Mouse (Mus musculus): ENCODE measurements at regions not wholly inside any gene's neighbourhood (a gene's known extent, or its start where the extent isn't known, plus 50 kb on each side); places are given as distances from the start of the nearest gene placed in this dataset.

DNA sequence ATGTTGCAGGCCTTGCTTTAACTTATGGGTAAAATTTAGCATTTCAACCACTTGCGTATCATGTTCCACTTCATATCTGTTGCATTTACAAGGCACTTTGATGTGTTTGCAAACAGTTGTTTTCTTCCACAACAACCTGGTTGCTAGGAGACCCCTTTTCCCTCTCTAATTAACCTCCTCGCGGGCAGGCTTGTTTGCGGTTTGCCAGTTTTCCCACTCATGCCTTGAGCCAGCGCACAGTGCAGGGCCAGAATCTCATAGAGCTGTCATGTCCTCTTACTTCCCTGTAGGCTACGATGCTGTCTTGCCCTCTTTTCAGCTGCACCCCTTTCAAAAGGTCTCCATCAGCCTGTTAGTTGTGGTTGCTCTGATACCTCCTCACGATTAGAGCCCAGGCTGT, 199.3 kb downstream of the Tgfb2 start:
- intact Hi-C loops (cut with DNase I) = no loop called here
- no peak for DNase-seq (ENCODE audit: low spot score in 2 of 2)

DNA sequence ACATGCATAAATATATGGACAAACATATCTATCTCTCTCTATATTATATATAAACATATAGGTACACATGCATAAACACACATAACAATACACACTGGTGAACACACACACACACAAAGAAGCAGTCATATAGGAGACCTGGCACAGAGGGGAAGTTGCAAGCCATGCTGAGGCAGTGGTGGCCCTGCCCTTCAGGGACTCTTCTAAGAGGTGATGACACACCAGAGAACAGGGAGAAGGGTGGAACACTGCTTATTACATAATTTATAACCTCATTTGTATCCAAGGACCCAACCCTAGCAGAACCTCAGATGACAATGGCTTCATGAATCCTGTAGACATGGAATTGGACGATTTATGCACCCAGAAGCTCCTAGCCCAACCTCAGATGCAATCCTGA, 199.9 kb downstream of the Tgfb2 start:
- no peak for DNase-seq (ENCODE audit: low spot score in 2 of 2)
- intact Hi-C loops (cut with DNase I) = no loop called here

DNA sequence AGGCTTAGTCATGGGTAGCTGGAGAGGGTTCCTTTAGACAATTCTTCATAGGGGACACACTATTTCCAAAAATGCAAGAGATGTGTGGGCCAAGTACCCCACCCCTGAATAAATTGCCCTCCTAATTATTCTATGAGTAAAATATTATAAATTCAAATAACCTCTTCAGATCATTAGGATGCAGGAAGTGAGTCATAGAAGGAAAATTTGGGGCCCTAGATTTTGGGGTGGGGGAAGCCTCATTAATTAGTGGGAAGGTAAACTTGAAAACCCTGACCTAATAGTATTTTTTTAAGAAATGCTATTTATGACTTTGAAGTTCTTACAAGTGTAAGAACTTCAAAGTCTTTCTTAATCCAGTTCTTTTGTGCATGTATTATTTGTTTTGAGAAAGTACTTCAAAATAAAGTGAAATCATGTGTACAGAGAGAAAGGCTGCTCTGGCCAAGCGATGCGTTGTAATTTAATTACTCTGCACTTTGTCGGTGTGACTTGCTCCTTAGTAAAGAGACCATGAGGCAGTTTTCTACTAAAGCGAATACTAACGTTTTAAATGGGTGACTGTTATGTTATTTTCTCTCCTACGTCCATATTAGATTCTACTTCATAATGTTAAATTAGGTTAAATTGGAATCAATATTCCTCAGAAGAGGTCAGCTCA, 200.6 kb downstream of the Tgfb2 start:
- intact Hi-C loops (cut with DNase I) = no loop called here

DNA sequence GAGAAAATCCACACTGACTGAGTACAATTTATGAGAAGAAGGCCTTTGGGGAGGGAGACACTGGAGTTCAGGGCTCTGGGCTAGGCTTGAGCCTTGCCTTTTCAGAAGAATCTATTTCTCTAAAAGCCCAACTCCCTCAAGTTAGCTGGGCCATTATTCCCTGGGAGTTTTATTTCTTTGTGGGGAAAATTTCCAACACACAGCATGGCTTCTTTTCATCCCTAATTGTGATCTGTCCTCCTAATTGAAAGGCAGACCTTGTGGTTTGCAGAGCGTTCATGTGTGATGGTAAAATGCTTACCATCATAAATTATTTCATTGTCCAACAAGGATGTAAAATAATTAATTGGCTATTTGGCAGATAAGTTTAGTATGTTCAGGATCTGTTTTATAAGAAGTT, 204.1 kb downstream of the Tgfb2 start:
- DNase-seq (ENCODE audit: low spot score in 2 of 2) = no peak

More for the DNA sequence above, 200.6 kb downstream of the Tgfb2 start:
- no peak for DNase-seq (ENCODE audit: low spot score in 2 of 2)

DNA sequence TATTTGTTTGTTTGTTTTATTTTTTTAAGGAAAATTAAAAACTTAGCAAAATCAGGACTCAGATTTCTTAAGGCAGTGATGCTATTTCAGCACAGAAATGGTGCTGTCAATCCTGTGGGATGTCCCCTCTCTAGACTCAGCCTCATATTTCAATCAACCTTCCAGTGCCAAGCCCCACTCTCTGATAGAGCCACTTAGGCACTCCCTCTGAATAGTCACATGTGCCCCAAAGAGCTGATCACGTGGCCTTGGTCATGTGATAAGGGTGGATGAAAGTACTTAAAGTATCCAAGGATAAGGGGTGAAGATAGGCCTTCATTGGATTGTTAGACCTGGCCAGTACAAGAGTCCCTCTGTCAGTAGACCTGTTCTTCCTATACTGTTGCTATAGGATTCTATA, 207.9 kb downstream of the Tgfb2 start:
- intact Hi-C loops (cut with DNase I) = no loop called here
- no peak for DNase-seq (ENCODE audit: low spot score in 2 of 2)

More for the DNA sequence above, 204.1 kb downstream of the Tgfb2 start:
- intact Hi-C loops (cut with DNase I) = no loop called here

DNA sequence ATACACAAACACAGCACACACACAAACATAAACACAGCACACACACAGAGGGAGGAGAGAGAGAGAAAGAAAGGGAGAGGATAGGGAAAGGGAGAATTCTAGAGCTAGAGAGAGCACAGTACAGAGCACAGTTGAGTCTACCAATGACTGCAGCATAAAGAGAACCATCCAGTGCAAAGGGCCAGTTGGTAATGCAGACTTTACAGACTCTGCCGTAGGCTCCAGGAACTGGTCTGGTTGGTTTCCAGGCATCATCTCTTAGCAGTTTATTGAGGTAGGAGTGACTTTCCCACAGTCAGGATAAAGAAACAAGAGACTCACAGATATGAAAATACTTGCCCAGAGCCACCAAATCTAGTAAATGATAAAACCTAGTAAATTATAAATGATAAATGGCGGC, 208.5 kb downstream of the Tgfb2 start:
- intact Hi-C loops (cut with DNase I) = no loop called here
- DNase-seq (ENCODE audit: low spot score in 2 of 2) = no peak

DNA sequence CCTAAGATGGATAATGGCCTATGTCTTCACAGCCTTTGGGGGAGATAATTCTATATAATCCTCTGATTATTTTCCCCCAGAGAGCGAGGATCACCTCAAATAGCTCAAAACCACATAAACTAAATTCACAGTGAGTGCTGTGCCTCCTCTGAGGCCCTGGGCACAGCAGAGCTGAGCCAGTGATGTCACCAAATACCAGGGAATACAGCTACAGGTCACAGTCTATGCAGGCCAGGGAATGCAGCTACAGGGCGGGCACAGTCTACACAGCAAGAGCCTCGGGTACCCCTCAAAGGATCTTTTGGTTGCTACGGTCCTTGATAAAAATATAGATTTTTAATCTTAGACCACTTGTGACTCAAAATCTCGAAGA, 211.4 kb downstream of the Tgfb2 start:
- no peak for DNase-seq (ENCODE audit: low spot score in 2 of 2)
- intact Hi-C loops (cut with DNase I) = no loop called here

DNA sequence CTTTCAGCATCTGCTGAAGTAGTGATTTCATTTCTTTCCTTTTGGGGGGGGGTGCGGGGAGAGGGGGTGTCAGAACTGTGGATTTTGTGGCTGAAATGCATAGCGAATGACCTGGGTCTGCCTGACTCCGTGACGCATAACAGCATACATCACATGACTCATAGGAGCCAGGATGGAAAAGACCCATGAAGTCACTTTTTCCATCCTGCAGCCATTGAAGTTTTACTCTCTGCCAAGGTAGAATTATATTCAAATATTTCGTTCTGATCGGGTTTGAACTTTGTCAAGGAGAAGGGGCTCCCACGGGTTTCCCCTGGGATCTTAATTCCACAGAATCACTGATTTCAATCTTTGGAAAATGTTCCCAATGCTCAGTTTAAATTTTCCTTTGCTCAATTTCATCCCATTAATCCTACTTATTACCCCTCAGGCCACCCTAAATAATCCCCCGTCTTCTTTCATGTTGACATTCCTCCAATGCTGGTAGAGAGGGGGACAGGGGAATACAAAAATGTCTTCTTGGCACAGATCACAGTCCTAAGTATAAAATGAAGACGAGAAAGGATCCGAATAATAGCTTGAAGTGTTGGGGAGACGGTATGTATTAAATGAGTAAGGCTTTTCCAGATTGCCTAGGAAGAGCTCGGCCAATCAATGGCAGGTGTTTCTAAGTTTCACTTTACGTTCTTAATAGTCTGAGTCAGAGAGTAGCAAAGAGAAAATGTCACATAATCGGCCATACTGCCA, 212.0 kb downstream of the Tgfb2 start:
- intact Hi-C loops (cut with DNase I) = no loop called here
- DNase-seq (ENCODE audit: low spot score in 2 of 2) = no peak

DNA sequence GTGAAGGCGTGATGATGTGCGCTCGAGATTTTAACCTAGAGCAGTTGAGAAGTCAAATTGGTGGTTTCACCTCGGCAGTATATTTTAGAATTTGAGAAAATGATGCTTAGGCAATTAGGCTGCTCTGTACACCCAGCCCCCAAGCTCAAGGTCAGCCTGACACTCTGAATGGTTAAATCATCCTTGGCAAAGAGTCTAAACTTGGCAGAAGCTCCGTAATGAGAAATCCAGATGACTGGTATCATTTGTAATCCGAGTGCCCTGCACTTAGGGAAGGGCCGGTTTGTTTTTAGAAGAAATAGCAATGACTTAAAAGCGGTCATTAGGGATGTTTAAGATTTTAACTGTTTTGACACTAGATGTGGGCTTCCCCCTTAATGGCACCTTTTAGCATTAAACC, 223.6 kb downstream of the Tgfb2 start:
- intact Hi-C loops (cut with DNase I) = no loop called here

DNA sequence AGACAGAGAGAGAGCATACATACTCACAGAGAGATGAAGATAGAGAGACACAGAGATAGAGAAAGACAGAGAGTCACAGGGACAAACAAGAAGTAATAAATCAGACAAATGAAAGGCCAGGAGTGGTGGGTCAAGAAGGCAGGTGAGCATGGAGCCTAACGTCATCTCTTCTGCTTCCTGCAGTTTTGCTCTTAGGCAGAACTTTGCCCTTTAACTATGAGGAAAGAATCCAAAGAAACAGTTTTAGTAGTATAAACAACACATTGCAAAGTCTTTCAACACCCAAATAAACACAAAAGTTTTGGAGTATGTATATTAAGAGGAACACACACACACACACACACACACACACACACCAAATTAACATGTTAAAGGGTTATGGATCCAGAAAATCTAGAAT, 225.8 kb downstream of the Tgfb2 start:
- DNase-seq (ENCODE audit: low spot score in 2 of 2) = no peak
- intact Hi-C loops (cut with DNase I) = no loop called here

More for the DNA sequence above, 223.6 kb downstream of the Tgfb2 start:
- DNase-seq (ENCODE audit: low spot score in 2 of 2) = no peak

DNA sequence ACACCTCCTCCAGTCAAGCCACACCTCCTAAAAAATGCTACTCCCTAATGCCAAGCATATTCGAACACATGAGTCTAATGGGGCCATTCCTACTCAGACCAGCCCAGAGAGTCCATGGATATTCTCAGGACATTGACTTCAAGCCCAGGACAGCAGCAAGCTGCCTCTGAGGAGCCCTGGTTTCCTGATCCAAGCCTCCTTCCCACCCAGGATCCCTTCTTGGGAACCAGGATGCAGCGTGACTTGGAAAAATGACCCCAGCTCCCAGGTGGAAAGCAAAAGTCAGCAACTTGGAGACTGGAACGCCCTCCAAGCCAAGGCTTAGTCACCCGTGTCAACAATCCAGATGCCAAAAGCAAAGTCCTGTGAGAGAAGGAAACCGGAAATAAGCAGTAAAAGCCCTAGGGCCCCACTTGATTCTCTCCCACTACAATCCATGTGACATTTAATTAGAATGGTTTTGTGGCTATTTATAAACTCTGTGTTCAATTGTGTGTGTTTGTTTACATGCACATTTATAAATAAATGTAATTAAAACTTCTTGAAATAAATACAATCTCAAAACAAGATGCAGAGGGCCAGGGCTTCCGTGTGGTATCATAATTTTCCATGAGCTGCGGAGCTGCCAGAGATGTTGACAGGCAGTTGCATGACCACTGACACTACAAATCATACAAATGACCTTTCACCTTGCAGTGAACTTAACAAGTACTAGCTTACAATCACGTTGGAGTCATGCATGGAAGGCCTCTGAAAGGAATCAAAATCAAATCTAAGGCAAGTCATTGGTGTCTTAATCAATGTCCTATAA, 227.2 kb downstream of the Tgfb2 start:
- no peak for DNase-seq (ENCODE audit: low spot score in 2 of 2)
- intact Hi-C loops (cut with DNase I) = no loop called here

DNA sequence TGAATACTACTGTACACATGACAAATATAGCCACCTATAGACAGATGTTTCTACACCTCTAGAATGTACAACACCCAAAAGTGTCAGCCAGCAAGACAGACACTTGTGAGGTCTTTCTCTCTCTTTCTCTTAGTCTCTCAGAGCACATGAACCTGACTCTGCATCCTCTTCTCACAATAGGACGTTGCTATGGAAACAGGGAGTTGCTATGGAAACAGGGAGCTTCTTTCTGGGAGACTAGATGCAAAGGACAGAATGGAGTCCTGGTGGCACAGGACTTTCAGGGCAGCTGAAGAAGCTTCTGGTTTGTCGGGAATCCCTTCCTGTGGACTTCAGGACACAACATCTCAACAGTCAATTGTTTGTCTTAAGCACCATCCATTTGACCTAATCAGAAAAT, 230.9 kb downstream of the Tgfb2 start:
- intact Hi-C loops (cut with DNase I) = no loop called here

DNA sequence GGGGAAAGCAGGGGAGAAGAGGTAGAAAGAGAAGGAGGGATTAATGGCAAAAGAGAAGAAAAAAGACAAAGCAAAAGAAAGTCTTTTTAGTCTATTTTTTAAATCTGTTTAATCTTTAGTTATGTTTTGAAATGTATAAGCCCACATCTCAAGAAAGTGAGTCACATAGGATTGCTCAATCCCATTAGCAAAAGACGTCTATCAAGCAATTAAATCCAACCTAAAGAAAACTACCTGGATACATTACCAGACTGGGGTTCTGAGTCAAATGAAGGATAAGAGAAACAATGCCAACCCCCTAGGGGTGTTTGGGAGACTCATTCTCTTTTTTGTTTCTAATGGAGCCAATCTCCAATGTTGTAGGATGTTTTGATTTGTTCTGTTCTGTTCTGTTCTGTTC, 231.4 kb downstream of the Tgfb2 start:
- intact Hi-C loops (cut with DNase I) = no loop called here
- DNase-seq (ENCODE audit: low spot score in 2 of 2) = no peak

More for the DNA sequence above, 230.9 kb downstream of the Tgfb2 start:
- DNase-seq (ENCODE audit: low spot score in 2 of 2) = peak in 1 of 2 experiments; percentile 16

DNA sequence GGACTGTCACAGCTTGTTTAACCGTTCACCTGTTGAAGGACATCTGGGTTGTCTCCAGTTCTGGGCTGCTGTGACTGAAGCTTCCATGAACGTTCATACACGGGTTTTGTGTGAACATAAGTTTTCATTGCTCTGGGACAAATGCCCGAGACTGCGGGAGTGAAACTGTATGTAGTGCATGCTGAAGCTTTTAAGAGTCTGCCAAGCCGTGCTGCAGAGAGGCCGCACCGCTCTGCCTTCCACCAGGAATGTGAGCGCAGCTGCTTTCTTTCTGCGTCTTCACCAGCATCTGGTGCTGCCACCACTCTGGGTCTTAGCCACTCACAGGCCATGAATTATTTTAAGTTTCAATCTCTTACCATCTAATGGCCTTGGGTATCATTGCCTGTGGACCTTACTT, 232.8 kb downstream of the Tgfb2 start:
- DNase-seq (ENCODE audit: low spot score in 2 of 2) = peak in 1 of 2 experiments; percentile 6
- intact Hi-C loops (cut with DNase I) = no loop called here

DNA sequence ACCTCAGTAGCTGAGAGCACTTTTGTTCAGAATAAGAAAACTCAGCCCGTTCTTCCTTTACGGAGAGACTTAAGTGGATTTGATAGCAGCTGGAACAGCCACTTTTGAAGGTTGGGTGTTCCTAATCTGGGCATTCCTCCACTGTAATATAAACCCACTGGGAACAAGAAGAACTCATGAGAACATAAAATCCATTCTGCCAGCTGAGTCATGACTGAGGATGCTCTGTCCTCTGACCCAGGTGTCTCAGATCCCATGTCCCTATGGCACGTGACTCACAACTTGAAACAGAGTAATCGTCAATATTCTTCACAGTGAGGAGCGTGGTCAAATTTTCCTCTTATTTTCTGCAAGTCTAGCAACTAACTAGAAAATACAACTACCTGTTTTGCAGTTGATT, 240.3 kb downstream of the Tgfb2 start:
- DNase-seq (ENCODE audit: low spot score in 2 of 2) = no peak
- intact Hi-C loops (cut with DNase I) = no loop called here

DNA sequence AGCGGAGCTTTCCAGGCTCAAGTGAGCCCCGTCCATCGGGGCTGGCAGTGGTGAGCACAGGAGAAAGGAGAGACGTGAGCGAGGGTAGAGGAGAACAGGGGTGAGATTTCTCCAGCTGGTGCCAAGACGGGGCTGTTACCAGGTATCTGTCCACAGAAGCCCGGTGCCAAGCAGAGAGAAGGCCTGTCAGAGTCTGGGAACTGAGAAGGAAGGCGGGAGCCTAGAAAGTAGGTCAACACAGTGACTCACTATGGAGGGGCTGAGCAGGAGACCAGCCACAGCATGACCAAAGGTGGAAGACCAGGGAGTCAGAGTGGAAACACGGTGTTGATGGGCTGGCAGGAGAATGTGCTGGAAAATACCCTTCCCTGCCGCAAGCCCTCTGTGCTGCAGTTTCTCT, 245.0 kb downstream of the Tgfb2 start:
- intact Hi-C loops (cut with DNase I) = no loop called here
- peak in 1 of 2 experiments; percentile 4 for DNase-seq (ENCODE audit: low spot score in 2 of 2)

DNA sequence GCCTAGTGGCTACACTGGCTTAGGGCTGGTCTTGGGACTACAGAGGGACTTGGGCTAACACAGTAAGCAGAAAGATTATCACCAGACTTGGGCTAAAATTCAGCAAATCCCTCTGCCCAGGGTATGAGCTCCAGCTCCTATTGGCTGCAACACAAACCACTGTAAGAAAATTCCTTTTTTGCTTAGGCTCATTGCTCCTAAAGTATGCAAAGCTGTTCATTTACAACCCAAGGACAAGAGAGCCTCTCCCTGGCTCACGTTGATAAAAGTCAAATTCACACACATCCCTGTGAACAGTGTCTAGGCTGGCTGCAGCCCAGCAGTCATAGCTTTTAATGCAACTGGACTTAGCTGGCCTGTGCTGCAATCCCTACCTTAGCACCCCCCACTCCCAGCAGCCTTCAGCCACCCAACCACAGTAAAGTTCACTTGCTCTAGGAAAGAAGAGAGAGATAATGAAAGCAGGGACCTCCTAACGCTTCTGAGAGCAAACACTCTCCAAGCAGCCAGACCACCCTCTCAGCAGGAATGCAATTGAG, 247.6 kb downstream of the Tgfb2 start:
- DNase-seq (ENCODE audit: low spot score in 2 of 2) = no peak
- intact Hi-C loops (cut with DNase I) = no loop called here

DNA sequence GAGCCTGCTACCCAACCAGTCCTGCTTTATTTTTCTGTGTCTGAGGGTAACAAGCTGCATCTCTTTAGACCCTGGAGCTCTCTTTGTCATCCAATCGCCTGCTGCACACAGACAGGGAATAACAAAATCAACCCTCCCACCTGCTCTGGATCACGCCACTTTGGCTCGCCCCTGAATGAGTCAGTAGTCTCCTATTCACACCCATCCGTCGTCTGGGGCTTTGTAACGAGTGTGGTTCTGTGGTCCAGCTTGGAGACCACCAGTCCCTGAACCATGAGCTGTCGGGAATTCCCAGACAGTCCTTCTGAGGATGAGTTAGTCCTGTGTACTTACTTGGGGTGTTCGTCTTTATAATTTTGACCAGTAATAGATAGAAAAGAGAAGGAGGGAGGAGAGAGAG, 248.7 kb downstream of the Tgfb2 start:
- intact Hi-C loops (cut with DNase I) = no loop called here
- no peak for DNase-seq (ENCODE audit: low spot score in 2 of 2)

DNA sequence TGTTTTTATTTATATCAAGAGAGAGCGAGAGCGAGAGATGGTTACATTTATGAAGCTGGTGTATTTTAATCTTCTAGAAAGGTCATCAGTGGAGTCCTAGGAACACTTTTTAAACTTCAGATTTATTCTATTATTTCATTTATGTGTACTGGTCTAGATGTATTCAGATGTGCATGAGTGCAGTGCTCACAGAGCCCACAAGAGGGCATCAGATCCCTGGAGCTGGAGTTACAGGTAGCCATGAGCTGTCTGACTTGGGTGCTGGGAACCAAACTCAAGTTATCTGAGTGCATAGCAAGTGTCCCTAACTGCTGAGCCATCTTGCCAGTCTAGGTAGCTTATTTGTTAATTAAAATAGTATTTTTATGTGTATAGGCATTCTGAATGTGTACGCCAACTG, 249.7 kb downstream of the Tgfb2 start:
- intact Hi-C loops (cut with DNase I) = no loop called here
- no peak for DNase-seq (ENCODE audit: low spot score in 2 of 2)

DNA sequence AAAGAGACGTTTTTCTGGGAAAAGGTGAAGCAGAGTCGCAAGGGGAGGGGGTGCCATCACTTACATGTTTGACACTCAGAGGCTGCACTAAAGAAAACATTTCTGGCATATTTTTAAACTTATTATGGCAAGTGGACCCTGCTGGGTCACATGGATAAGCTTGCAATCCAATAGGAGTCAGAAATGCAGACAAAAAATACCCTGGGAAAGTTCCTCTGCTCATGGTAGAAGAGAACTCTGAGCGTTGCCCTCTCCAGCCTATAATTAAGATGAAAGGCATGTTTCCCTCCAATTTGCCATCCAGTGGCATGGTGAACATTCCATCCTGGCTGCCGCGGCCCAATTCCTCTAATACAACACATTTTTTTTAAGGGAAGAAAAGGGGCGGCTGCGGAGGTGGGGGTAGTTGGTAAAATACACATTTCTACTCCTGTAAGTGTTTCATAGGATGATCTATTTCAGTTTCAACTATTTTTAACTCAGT, 250.6 kb downstream of the Tgfb2 start:
- no peak for DNase-seq (ENCODE audit: low spot score in 2 of 2)
- intact Hi-C loops (cut with DNase I) = no loop called here
